Mouse (Mus musculus) brown adipose tissue, adult 24 weeks (tissue): Measurements from ENCODE around the gene Dock8. TPM values are rescaled to one million over a fixed set of nuclear protein-coding genes. Genes with fewer than 3 reads are reported as not detected.

Source experiments
- H3K27ac ChIP-seq: fragments of 200-500 bp; replicated peaks from 2 replicates; pipeline ENCODE4 v1.5.1; 2012; ENCODE audit warnings: low read depth, mild to moderate bottlenecking, low read length
- H3K4me1 ChIP-seq: fragments of 200-500 bp; 2 replicates; pipeline ENCODE4 v1.6.1; 2012; ENCODE audit warnings: low read length, mixed read lengths; ENCODE audit not compliant: control insufficient read depth, insufficient read depth, insufficient read length
- H3K4me3 ChIP-seq: fragments of 200-500 bp; 2 replicates; pipeline ENCODE4 v1.5.1; 2012; ENCODE audit warnings: low read depth, mild to moderate bottlenecking, low read length, moderate library complexity; ENCODE audit not compliant: insufficient read depth
- polyA plus RNA-seq: library from polyadenylated mRNA; stranded (reverse); fragments of >200 nt; gene quantifications from 2 replicates; pipeline ENCODE4 v1.2.4, GENCODE M21; 2012; ENCODE audit not compliant: missing spikeins, insufficient read depth, insufficient read length

Dock8 gene
- polyA plus RNA-seq, 1 experiment = 42.3 TPM

- H3K27ac ChIP-seq = no peak overlapping the region
- no peaks in the 10 kb centered on the region; the same call in 1 of the 2 replicates for H3K4me1 ChIP-seq
- H3K4me3 ChIP-seq = no peak overlapping the region
These were observed 248.7 kb downstream of the Dock8 start for GRCm38 (mm10) chr19:25247858-25248552.

GRCm38 (mm10) chr19:25249230-25249629 is 249.9 kb downstream of the Dock8 start:
- Histone ChIP-seq H3K27ac (no peak overlapping the region), H3K4me1 (no peaks in the 10 kb centered on the region; the same call in 1 of the 2 replicates), H3K4me3 (no peak overlapping the region)

GRCm38 (mm10) chr19:25251610-25252140 is 252.3 kb downstream of the Dock8 start:
- Histone ChIP-seq H3K27ac (no peak overlapping the region), H3K4me3 (no peak overlapping the region), H3K4me1 (no peaks in the 10 kb centered on the region; the same call in 1 of the 2 replicates)

Other genes starting within 250 kb of the Dock8 start
- gene Pgm5, start 137.7 kb upstream of the Dock8 start, polyA plus RNA-seq = 1.6 and 1.9 TPM in 2 replicates
- 3,235 and 3,446 TPM in 2 replicates for gene Gm10053, start 123.8 kb upstream of the Dock8 start, polyA plus RNA-seq
- not detected in 2 replicates for gene Foxd4, start 98.3 kb upstream of the Dock8 start, polyA plus RNA-seq
- gene Cbwd1, start 37.9 kb upstream of the Dock8 start, polyA plus RNA-seq = 20.7 and 23.3 TPM in 2 replicates
- gene Kank1, start 237.4 kb downstream of the Dock8 start, polyA plus RNA-seq = 13.1 and 18.0 TPM in 2 replicates